Mouse (Mus musculus): ENCODE measurements around the gene Apba1.

Gene Apba1

GRCm38 (mm10) chr19:23886169-23886568, 127.5 kb downstream of the Apba1 start:
- TF ChIP-seq GATA4 (IDR thresholded peaks at IDR 0.05; ENCODE audit: insufficient replicate concordance, low read length), result no peak

GRCm38 (mm10) chr19:23891421-23891820, 132.7 kb downstream of the Apba1 start:
- TF ChIP-seq GATA4 (IDR thresholded peaks at IDR 0.05; ENCODE audit: insufficient replicate concordance, low read length), result no peak

- no peak for TF ChIP-seq GATA4 (IDR thresholded peaks at IDR 0.05; ENCODE audit: insufficient replicate concordance, low read length)
These were observed 133.9 kb downstream of the Apba1 start for GRCm38 (mm10) chr19:23892633-23893032.

GRCm38 (mm10) chr19:23893093-23893889, 134.6 kb downstream of the Apba1 start:
- no peak for TF ChIP-seq GATA4 (IDR thresholded peaks at IDR 0.05; ENCODE audit: insufficient replicate concordance, low read length)

GRCm38 (mm10) chr19:23893946-23894345, 135.3 kb downstream of the Apba1 start:
- TF ChIP-seq GATA4 (IDR thresholded peaks at IDR 0.05; ENCODE audit: insufficient replicate concordance, low read length), result no peak

- TF ChIP-seq GATA4 (IDR thresholded peaks at IDR 0.05; ENCODE audit: insufficient replicate concordance, low read length), result no peak
These were observed 136.1 kb downstream of the Apba1 start for GRCm38 (mm10) chr19:23894822-23895221.

- TF ChIP-seq GATA4 (IDR thresholded peaks at IDR 0.05; ENCODE audit: insufficient replicate concordance, low read length), result no peak
These were observed 138.2 kb downstream of the Apba1 start for GRCm38 (mm10) chr19:23896915-23897314.

- TF ChIP-seq GATA4 (IDR thresholded peaks at IDR 0.05; ENCODE audit: insufficient replicate concordance, low read length), result no peak
These were observed 139.8 kb downstream of the Apba1 start for GRCm38 (mm10) chr19:23898501-23898900.

GRCm38 (mm10) chr19:23901177-23901576, 142.5 kb downstream of the Apba1 start:
- TF ChIP-seq GATA4 (IDR thresholded peaks at IDR 0.05; ENCODE audit: insufficient replicate concordance, low read length), result no peak

GRCm38 (mm10) chr19:23901768-23902167, 143.1 kb downstream of the Apba1 start:
- TF ChIP-seq GATA4 (IDR thresholded peaks at IDR 0.05; ENCODE audit: insufficient replicate concordance, low read length), result no peak

GRCm38 (mm10) chr19:23903066-23903465, 144.4 kb downstream of the Apba1 start:
- no peak for TF ChIP-seq GATA4 (IDR thresholded peaks at IDR 0.05; ENCODE audit: insufficient replicate concordance, low read length)

GRCm38 (mm10) chr19:23904922-23905321, 146.2 kb downstream of the Apba1 start:
- no peak for TF ChIP-seq GATA4 (IDR thresholded peaks at IDR 0.05; ENCODE audit: insufficient replicate concordance, low read length)

- TF ChIP-seq GATA4 (IDR thresholded peaks at IDR 0.05; ENCODE audit: insufficient replicate concordance, low read length), result no peak
These were observed 147.1 kb downstream of the Apba1 start for GRCm38 (mm10) chr19:23905772-23906171.

GRCm38 (mm10) chr19:23910345-23910744, 151.7 kb downstream of the Apba1 start:
- TF ChIP-seq GATA4 (IDR thresholded peaks at IDR 0.05; ENCODE audit: insufficient replicate concordance, low read length), result no peak

GRCm38 (mm10) chr19:23919384-23920219, 160.9 kb downstream of the Apba1 start:
- no peak for TF ChIP-seq GATA4 (IDR thresholded peaks at IDR 0.05; ENCODE audit: insufficient replicate concordance, low read length)

- no peak for TF ChIP-seq GATA4 (IDR thresholded peaks at IDR 0.05; ENCODE audit: insufficient replicate concordance, low read length)
These were observed 161.5 kb downstream of the Apba1 start for GRCm38 (mm10) chr19:23920220-23920544.
